Mouse (Mus musculus) spleen, postnatal 14 days (tissue): Measurements from ENCODE around the gene Thoc7.
"Not testable (repeated sequence)": the region's sequence is repeated elsewhere in the genome, so short reads cannot be mapped to it uniquely, and the experiment has no call there.

Experiments used
- DNase-seq, 2 experiments: peaks; one replicate each; pipeline ENCODE4 v3.0.0; 2021 to 2022; ENCODE audit warnings: low spot score in 2 of 2

Thoc7 gene

GRCm38 (mm10) chr14:13961401-13962112 lies at the start of gene Thoc7, which contains the start of gene Atxn7:
Thoc7 (minus strand) TSS chr14:13961852.
Atxn7 (plus strand) TSS chr14:13961440.
- peak; percentile 37 to 47 for DNase-seq

DNA sequence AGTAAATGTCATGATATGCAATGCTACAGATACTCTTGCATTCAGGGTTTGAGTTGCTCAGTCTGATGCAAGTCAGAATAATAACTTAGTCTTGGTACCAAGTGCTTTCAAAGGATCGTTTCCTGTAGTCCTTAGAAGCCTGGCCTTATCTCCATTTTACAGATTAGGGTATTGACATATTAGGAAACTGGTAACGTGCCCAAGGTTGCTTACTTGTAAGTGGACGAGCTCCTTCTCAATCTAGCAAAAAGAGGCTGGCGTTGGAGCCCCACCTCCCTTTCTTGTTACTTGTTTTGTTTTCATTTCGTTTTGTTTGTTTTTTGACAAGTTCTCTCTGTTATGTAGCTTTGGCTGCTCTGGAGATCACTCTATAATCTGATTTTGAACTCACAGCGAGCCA lies 48.1 kb upstream of the Thoc7 start:
- DNase-seq, result no peak

DNA sequence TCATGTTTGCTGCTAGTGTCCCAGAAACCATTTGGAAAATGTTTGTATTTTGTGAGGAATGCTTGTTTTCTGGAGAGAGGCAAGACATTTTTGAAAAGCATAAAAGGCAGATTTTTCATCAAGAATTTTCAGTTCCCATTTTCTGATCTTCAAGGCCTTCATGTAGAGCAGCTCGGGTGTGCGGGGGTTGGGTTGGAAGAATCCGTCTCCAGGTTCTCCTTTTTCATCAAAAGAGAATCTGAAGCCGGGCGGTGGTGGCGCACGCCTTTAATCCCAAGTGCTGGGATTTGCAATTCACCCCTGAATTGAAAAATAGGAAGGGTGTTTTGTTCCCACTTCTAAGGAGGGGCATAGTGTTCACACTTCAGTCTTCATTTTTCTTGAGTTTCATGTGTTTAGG lies 41.1 kb upstream of the Thoc7 start:
- no peak for DNase-seq

DNA sequence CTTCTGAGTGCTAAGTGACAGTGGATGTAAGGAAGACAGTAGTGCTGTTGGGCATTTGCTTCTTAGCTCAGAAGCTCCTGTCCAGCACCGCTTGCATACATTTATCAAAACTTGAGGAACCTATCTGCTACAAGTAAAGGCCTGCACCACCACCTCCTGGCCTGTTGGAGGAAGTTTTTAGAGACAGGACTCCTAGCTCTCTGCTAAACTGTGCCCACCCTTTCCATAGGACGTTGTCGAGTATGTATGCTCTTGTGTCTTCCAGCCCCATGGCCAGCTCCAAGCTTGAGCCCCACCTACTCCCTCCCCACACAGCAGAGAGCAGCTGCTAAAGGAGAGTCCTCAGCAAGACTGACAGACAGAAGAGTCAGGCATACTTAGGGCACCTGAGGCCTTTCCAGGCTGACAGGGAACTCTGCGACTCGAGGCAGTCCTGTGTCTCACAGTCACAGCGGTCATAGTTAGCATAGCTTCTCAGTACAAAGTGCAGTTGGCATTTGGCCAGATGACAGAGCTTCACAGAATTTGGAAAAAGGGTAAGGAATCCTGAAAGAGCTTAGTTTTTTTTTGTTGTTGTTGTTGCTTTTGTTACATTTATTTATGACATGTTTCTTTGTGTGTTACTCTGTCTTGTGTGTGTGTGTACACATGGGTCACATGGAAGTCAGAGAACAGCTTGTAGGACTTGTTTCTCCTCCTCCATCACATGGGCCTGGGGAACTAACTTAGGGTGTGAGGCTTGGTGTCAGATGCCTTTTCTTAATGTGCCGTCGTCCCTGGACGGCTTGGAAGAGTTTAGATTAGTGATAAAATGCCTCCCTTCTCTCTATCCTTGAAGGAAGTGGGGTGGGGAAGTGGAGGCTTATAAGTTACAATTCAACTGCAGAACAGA lies 33.8 kb upstream of the Thoc7 start:
- DNase-seq, result no peak

GRCm38 (mm10) chr14:13990741-13991140 lies 29.1 kb upstream of the Thoc7 start:
- DNase-seq, result no peak

GRCm38 (mm10) chr14:13988397-13988796 lies 26.7 kb upstream of the Thoc7 start:
- DNase-seq, result no peak

- no peak for DNase-seq
These were observed 20.5 kb upstream of the Thoc7 start for GRCm38 (mm10) chr14:13982174-13982573.

GRCm38 (mm10) chr14:13981286-13981685 lies 19.6 kb upstream of the Thoc7 start:
- no peak for DNase-seq

GRCm38 (mm10) chr14:13977498-13977897 lies 15.8 kb upstream of the Thoc7 start:
- no peak for DNase-seq

DNA sequence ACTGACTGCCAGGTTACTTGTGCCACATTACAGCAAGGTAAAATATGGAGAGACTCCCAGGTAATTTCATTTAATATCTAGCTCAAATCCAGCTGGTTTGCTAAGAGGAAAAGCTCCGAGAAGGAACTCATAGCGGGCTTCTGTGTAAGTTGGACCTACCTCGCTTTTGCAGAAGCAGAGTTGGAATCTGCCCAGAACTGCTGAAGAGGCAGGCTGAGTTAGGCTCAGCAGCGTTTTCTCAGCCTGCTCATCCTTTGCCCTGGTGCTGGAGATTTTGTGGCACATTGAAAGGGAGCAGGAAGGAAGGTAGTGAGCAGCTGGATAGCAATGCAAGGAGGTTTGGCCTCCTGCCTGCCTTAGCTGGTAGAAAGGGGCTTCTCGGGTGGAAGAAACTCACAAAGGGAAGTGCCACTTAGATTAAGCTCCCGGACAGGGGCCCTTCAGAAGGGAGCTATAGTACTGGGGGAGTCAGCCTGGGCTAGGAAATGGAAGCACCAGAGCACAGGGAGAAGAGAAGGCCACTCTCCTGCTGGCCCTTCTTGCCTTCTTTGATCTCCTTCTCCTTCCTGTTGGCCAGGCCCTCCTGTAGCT lies 10.1 kb upstream of the Thoc7 start:
- DNase-seq, result no peak

- no peak for DNase-seq
These were observed 8.9 kb upstream of the Thoc7 start for GRCm38 (mm10) chr14:13970513-13970912.

- no peak for DNase-seq
These were observed 6.8 kb upstream of the Thoc7 start for GRCm38 (mm10) chr14:13968476-13968875.

DNA sequence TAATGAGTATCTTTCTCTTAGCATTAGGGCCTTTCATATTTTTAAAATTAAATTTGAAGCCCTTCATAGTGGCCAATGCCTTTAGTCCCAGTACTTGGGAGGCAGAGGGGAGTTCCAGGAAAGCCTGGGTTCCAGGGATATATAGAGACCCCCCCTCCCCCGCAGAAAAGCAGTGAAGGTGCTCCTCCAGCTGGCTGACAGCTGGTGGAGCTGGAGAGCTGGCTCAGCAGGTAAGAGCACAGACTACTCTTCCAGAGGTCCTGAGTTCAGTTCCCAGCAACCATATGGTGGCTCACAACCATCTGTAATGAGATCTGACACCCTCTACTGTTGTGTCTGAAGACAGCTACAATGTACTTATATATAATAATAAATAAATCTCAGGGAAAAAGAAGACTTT lies 6.0 kb upstream of the Thoc7 start:
- no peak for DNase-seq

- DNase-seq, result no peak
These were observed 1.9 kb upstream of the Thoc7 start for GRCm38 (mm10) chr14:13963527-13963926.

GRCm38 (mm10) chr14:13962476-13962875 lies 824 bp upstream of the Thoc7 start:
- no peak for DNase-seq

DNA sequence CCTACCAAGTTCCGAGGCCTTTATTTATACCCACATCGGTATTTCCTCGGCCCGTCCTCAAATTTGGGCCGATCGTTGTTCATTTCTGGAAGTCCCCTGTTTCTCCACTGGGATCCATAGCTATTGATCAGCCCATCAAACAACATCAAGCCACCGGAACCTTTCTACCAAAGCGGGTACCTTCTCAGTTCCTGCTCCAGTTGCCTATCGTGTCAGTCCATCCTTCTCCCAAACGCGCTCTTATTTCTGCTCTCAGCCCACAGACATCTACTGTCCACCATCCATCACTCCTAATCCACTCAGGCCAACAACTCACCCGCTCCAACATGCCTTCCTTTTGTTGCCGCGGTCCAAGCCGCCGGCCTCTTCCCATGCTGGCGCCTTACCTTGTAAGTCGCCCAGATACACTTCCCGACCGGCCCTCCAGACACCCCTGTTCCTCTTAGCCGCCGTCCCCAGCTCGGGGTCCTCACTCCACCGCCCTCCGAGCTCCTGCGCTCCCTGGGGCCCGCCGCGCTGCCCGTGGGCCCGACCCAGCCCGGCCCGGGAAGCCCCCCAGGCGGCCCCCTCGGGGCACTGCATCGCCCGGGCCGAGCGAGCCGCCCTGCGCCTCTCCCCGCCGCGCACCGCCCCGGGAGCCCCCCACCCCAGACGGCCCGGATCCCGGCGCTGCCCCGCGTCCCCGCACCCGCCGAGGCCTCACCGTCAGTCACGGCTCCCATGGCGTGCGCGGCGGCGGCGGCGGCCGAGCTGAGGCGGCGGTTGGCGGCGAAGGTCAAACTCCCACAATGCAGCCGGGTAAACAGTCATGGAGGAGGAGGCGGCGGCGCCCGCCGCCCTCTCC lies 948 bp downstream of the Thoc7 start:
- peak; percentile 25 to 54 for DNase-seq

DNA sequence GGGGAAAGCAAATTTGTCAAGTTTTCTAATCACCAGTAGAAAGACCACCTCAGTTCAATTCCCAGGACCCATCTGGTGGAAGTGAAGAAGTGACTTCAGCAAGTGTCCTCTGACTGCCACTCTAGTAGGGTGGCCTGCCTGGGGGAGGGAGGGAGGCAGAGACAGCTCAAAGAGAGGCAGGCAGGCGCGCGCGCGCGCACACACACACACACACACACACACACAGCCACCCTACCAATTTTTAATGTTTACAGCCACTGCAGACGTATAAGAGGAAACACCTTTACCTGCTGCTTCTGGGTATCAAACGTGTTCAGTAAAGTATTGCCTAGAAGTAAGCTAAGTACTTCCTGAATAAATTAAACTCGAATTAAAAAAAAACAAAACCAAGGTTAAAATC lies 1.6 kb downstream of the Thoc7 start:
- peak; percentile 19 to 25 for DNase-seq

- DNase-seq, result not testable (repeated sequence)
These were observed 9.5 kb downstream of the Thoc7 start for GRCm38 (mm10) chr14:13952151-13952550.

GRCm38 (mm10) chr14:13950401-13950800 lies 11.3 kb downstream of the Thoc7 start:
- peak in 1 of 2 experiments; percentile 34 for DNase-seq

- DNase-seq, result no peak
These were observed 13.3 kb downstream of the Thoc7 start for GRCm38 (mm10) chr14:13948345-13948744.

DNA sequence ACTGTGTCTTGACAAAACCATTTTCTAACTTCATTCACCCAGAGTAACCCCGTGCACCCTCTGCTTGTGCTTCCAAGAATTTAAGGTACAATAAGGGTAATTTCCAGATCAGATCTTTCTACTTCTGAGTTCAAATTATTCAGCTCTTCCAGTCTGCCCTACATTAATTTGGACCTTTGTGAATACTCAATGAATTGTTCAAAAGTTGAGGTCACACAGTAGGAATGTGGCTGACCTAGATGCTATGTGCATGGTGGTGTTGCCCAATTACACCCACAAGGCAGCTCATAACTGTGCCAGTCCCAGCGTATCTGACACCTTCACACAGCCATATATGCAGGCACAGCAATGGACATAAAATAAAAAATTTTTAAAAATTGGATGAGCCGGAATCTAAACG lies 17.0 kb downstream of the Thoc7 start:
- DNase-seq, result no peak

DNA sequence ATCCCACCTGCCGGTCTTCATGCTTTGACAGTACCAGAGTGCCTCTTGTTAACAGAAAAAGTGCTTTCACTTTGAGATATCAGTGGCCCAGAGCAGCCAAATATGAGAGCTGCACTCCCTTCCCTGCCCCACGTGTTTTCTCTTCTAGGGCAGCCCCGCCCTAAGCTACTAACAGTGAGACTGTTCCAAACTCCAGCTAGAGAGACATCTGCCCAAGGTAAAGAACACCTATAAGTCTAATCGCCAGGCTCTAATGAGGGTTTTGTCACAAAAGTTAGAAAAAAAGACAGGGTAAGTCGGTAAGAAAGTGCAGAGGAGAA lies 27.6 kb downstream of the Thoc7 start:
- DNase-seq, result no peak
